Mouse (Mus musculus) kidney, postnatal 0 days (tissue): ENCODE measurements around the gene Thy1. TPM values are rescaled to one million over a fixed set of nuclear protein-coding genes. Genes with fewer than 3 reads are reported as not detected.

ENCODE experiments used
- ATAC-seq: fragments of 200-750 bp; cut with Nextera tagmentation; replicated peaks from 2 replicates; pipeline ENCODE4 v1.8.0; 2017; ENCODE audit warnings: low read depth, moderate number of reproducible peaks, moderate TSS enrichment, moderate library complexity; ENCODE audit not compliant: low FRiP score
- DNase-seq: peaks from one replicate; pipeline ENCODE4 v3.0.0-alpha.2; 2016; ENCODE audit warnings: low spot score
- H3K27ac ChIP-seq: fragments of 300-500 bp; sonication (generic); 2 replicates; pipeline ENCODE4 v1.5.1; 2014; ENCODE audit warnings: mild to moderate bottlenecking
- H3K27me3 ChIP-seq: fragments of 300-500 bp; sonication (generic); 2 replicates; pipeline ENCODE4 v1.6.1; 2014; ENCODE audit warnings: low read length, mixed read lengths; ENCODE audit not compliant: insufficient read depth
- H3K36me3 ChIP-seq: fragments of 300-500 bp; sonication (generic); 2 replicates; pipeline ENCODE4 v1.6.1; 2014; ENCODE audit warnings: low read length, mixed read lengths; ENCODE audit not compliant: insufficient read depth
- H3K4me1 ChIP-seq: fragments of 300-500 bp; sonication (generic); replicated peaks from 2 replicates; pipeline ENCODE4 v1.6.1; 2014; ENCODE audit warnings: antibody characterized with exemption, low read length, mixed read lengths; ENCODE audit not compliant: insufficient read depth
- H3K4me2 ChIP-seq: fragments of 300-500 bp; sonication (generic); 2 replicates; pipeline ENCODE4 v1.6.1; 2014; ENCODE audit warnings: mild to moderate bottlenecking, low read length, moderate library complexity, mixed read lengths
- H3K4me3 ChIP-seq: fragments of 300-500 bp; sonication (generic); replicated peaks from 2 replicates; pipeline ENCODE4 v1.5.1; 2014; ENCODE audit warnings: low read depth, low read length
- H3K9ac ChIP-seq: fragments of 300-500 bp; sonication (generic); 2 replicates; pipeline ENCODE4 v1.6.1; 2014; ENCODE audit warnings: low read depth, low read length
- H3K9me3 ChIP-seq: fragments of 300-500 bp; sonication (generic); replicated peaks from 2 replicates; pipeline ENCODE4 v1.6.1; 2016; ENCODE audit warnings: low read length, inconsistent platforms, mixed read lengths
- CTCF ChIP-seq: IDR thresholded peaks from 2 replicates; pipeline ENCODE4 v1.5.1; 2016; ENCODE audit warnings: antibody characterized with exemption, low read depth, mild to moderate bottlenecking, moderate library complexity
- WGBS: fragments of 180-500 bp; shearing (Covaris S2); extraction: QIAGEN DNeasy Blood & Tissue Kit; methylation state at CpG from one replicate; pipeline ENCODE4 v1.1.7; 2014; 5-methylcytosine and 5-hydroxymethylcytosine counted together
- polyA plus RNA-seq: library from polyadenylated mRNA; unstranded; fragments of >200 nt; fragmentation: Nextera tagmentation; extraction: Ambion mirVana; gene quantifications from 2 replicates; pipeline ENCODE4 v1.2.1, GENCODE M21; 2015

Gene Thy1
- polyA plus RNA-seq, 1 experiment from 2014 or later: 13.6 TPM

DNA sequence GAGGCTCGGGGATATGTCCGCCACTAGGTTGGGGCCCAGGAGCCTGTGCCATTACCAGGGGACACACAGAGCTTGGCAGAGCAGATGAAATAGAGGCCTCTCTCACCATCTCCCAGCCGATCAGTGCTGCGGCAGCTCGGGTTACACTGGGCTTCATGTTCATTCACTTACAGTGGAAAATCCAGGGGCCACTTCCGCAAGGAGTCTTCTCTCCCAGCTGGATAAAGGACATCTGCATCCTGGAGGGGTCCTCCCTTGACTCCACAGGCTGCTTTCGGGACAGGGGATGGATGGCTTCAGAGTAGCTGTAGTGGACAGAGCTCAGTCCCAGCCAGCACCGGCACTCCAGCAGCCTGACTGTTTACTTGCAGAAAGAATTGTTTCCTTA, 27.7 kb downstream of the Thy1 start:
- peak; percentile 47 for DNase-seq
- Histone ChIP-seq H3K4me2 (no peak overlapping the region), H3K4me1 (peaks cover 8% of the 10 kb centered on the region; the same call in 1 of the 2 replicates), H3K9me3 (no peaks in the 10 kb centered on the region), H3K27ac (no peak overlapping the region), H3K9ac (no peak overlapping the region), H3K36me3 (no peaks in the 10 kb centered on the region), H3K27me3 (no peaks in the 10 kb centered on the region), H3K4me3 (no peak overlapping the region)
- no peak for ATAC-seq
- WGBS: 26% methylated on average over 8 of the region's 8 CpGs
- TF ChIP-seq CTCF: no peak

DNA sequence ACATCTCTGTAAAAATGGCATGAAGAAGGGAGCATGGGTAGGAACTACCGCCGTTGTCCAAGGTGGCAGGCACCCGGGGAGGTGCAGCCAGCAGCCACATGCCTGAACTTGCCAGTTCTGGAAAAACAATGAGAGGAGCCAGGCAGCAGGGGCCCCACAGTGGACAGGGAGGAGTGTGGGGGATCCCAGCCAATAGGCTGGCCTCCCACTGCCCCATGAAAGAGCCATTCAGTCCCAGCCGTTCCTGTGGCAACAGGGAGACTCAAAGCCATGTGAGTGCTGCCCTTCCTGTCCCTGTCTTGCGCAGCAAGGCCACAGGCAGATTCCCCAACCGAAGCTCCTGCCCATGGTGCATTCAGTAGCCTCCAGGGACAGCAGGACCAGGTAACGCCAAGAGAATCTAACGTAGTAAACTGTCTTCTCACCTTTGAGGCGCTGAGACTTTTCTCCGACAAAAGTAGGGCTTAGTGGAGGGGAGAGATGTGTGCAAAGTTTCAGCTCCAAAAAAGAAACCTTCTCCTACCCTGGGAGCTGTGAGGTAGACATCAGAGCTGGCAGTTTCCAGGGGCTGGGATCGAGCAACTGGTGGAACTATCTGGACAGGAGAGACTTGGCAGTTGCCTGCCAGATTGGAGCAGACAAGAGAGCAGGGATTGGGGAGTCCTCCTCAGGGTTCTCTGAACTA, 28.9 kb downstream of the Thy1 start:
- H3K4me2 ChIP-seq: no peak overlapping the region
- peaks cover 10% of the 10 kb centered on the region; the same call in 1 of the 2 replicates for H3K4me1 ChIP-seq
- 27% methylated on average over 11 of the region's 11 CpGs for WGBS
- no peaks in the 10 kb centered on the region for H3K36me3 ChIP-seq
- H3K27me3 ChIP-seq: no peaks in the 10 kb centered on the region
- H3K9me3 ChIP-seq: no peaks in the 10 kb centered on the region
- H3K27ac ChIP-seq: no peak overlapping the region
- H3K4me3 ChIP-seq: no peak overlapping the region
- no peak overlapping the region for H3K9ac ChIP-seq
- DNase-seq (no peak), ATAC-seq (no peak)
- no peak for TF ChIP-seq CTCF

DNA sequence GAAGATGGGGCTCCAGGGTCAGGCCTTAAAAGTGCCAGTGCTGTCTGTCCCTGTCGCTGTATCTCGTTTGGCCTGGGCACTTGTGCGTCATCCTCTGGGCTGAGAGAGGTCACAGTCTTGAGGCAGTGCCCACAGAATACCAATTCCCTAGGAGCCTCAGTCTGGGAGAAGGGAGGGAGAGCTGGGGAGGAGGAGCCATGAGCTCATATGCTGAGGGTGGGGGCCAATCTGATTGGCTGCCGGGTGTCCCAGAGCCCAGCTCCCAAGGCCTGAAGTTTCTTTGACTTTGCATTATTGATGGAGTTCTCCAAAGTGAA, 29.4 kb downstream of the Thy1 start:
- no peaks in the 10 kb centered on the region for H3K9me3 ChIP-seq
- 41% methylated on average over 4 of the region's 4 CpGs for WGBS
- ATAC-seq (no peak), DNase-seq (no peak)
- no peak overlapping the region for H3K9ac ChIP-seq
- TF ChIP-seq CTCF: no peak
- H3K36me3 ChIP-seq: no peaks in the 10 kb centered on the region
- no peak overlapping the region for H3K4me3 ChIP-seq
- no peak overlapping the region for H3K4me2 ChIP-seq
- no peaks in the 10 kb centered on the region for H3K27me3 ChIP-seq
- no peak overlapping the region for H3K27ac ChIP-seq
- H3K4me1 ChIP-seq: peaks cover 15% of the 10 kb centered on the region; the same call in 1 of the 2 replicates

DNA sequence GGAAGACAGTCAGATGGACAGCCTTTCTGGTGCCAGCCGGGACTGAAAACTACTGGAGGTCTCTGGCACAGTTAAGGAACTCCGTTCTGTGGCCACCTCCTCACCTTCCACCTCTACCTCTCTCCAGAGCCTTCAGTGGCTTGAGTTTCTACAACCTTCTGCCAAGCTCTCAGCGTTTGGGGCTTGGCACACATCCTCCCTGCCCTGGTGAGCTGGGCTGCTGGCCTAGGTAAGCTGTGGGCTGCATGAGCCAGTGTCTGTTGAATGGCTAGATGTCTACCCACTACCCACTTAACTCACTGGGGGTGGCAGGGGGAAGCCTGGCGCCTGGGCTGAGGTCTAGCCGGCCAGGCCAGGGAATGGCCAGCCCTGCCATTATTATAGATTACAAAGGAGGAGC, 29.9 kb downstream of the Thy1 start:
- WGBS: 82% methylated on average over 5 of the region's 5 CpGs
- Histone ChIP-seq H3K9ac (no peak overlapping the region), H3K27me3 (no peaks in the 10 kb centered on the region), H3K27ac (no peak overlapping the region), H3K9me3 (no peaks in the 10 kb centered on the region), H3K4me3 (no peak overlapping the region), H3K4me2 (no peak overlapping the region), H3K4me1 (peaks cover 18% of the 10 kb centered on the region; the same call in 1 of the 2 replicates), H3K36me3 (no peaks in the 10 kb centered on the region)
- DNase-seq (no peak), ATAC-seq (no peak)
- TF ChIP-seq CTCF: no peak

DNA sequence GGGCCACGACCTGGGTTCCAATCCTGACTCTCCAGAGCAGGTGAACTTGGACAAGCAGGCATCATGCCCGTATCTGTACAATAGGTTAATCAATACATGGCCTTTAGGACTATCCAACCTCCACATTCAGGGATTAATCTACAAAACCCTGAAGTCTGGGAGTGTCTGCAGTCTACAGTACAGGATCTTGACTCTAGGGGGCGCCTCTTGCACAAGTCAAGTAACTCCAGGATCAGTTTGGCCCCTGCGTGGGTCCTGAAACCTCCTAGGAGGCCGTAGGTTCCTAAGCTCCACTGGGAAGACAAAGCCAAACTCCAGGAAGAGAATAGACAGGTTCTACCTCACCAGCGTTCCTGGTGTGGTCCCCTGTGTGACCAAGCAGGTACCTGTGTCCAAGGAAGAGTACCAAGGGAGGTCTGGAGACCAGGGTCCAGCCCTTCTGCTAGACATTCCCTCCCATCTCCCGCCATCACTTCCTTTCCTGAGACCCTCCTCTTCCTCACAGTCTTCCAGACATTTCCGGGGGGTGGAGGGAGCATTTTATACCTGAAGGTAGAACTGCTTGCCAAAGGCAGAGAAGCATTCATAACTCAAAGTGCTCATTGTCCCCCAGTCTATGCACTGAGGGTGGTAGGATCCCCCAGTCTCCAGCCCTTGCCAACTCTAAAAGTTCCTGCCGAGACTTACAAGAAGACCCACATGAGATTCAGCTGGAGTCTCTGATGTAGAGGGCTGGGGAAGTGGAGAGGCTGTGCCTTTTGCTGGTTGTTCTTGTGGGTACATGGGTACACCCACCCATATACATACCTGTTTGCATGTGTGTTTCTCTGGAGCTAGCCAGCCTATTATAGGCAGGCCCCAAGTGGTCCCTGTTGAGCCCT, 31.5 kb downstream of the Thy1 start:
- ATAC-seq: no peak
- 65% methylated on average over 9 of the region's 9 CpGs for WGBS

DNA sequence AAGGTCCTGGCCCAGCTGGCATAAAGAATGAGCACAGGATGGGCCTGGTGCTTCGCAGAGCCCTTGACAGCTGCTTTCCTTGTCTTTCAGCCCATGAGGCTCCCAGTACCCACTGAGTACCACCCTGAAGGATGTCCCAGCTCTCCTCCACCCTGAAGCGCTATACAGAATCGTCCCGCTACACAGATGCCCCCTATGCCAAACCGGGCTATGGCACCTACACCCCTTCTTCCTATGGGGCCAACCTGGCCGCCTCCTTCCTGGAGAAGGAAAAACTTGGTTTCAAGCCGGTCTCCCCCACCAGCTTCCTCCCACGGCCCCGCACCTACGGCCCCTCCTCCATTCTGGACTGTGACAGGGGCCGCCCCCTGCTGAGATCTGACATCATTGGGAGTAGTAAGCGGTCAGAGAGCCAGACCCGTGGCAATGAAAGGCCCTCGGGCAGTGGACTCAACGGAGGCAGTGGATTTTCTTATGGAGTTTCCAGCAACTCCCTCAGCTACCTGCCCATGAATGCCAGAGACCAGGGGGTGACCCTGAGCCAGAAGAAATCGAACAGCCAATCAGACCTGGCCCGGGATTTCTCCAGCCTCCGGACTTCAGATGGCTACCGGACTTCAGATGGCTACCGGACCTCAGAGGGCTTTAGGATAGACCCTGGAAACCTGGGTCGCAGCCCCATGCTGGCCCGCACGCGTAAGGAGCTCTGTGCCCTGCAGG, 32.3 kb downstream of the Thy1 start:
- no peaks in the 10 kb centered on the region for H3K9me3 ChIP-seq
- H3K4me3 ChIP-seq: no peak overlapping the region
- peak overlapping the region; percentile 23; the same call in 1 of the 2 replicates for H3K9ac ChIP-seq
- no peak for DNase-seq
- peaks cover 33% of the 10 kb centered on the region for H3K4me1 ChIP-seq
- no peak for ATAC-seq
- H3K4me2 ChIP-seq: no peak overlapping the region
- 69% methylated on average over 24 of the region's 24 CpGs for WGBS
- H3K27ac ChIP-seq: peak overlapping the region; percentile 57
- no peaks in the 10 kb centered on the region for H3K27me3 ChIP-seq
- H3K36me3 ChIP-seq: no peaks in the 10 kb centered on the region
- no peak for TF ChIP-seq CTCF

More for the DNA sequence above, 31.5 kb downstream of the Thy1 start:
- Histone ChIP-seq H3K4me2 (no peak overlapping the region), H3K27ac (0 out of 2 replicates have a peak overlapping the region, but pooled peaks have one; percentile 57), H3K4me1 (peaks cover 31% of the 10 kb centered on the region), H3K9me3 (no peaks in the 10 kb centered on the region), H3K9ac (no peak overlapping the region), H3K27me3 (no peaks in the 10 kb centered on the region), H3K36me3 (no peaks in the 10 kb centered on the region), H3K4me3 (no peak overlapping the region)
- TF ChIP-seq CTCF: peak; percentile 54; the same call in 1 of the 2 replicates
- DNase-seq: no peak
